Mouse (Mus musculus): ENCODE measurements around the gene Nfkbil1.
A peak's percentile ranks its signal among the peaks of the same experiment; 100 is the strongest.

GRCm38 (mm10) chr17:35232043-35232442 is 3.5 kb downstream of the Nfkbil1 start:
- TF ChIP-seq CTCF (IDR thresholded peaks at IDR 0.05; ENCODE audit: insufficient read depth, low read depth, low read length) (peak; percentile 86), POLR2A (IDR thresholded peaks at IDR 0.05; ENCODE audit: insufficient read depth, low read depth, low read length) (no peak)
